Mouse (Mus musculus) hindbrain, embryonic 13.5 days (tissue): ENCODE results near the gene Sdc4. TPM values are rescaled to one million over a fixed set of nuclear protein-coding genes. Genes with fewer than 3 reads are reported as not detected.
A peak's percentile ranks its signal among the peaks of the same experiment; 100 is the strongest.

Experiments
- ATAC-seq: fragments of 200-750 bp; cut with Nextera tagmentation; 2 replicates; pipeline ENCODE4 v1.8.0; 2017; ENCODE audit warnings: moderate TSS enrichment; ENCODE audit not compliant: low FRiP score
- H3K27ac ChIP-seq: fragments of 300-500 bp; sonication (generic); 2 replicates; pipeline ENCODE4 v1.5.1; 2015; ENCODE audit warnings: inconsistent platforms, mild to moderate bottlenecking, moderate library complexity
- H3K27me3 ChIP-seq: fragments of 300-500 bp; sonication (generic); 2 replicates; pipeline ENCODE4 v1.6.1; 2015; ENCODE audit warnings: mild to moderate bottlenecking, inconsistent platforms
- H3K36me3 ChIP-seq: fragments of 300-500 bp; sonication (generic); 2 replicates; pipeline ENCODE4 v1.6.1; 2015; ENCODE audit warnings: mild to moderate bottlenecking, inconsistent platforms
- H3K4me1 ChIP-seq: fragments of 300-500 bp; sonication (generic); replicated peaks from 2 replicates; pipeline ENCODE4 v1.6.1; 2015; ENCODE audit warnings: inconsistent platforms
- H3K4me2 ChIP-seq: fragments of 300-500 bp; sonication (generic); 2 replicates; pipeline ENCODE4 v1.6.1; 2015; ENCODE audit warnings: inconsistent platforms, mild to moderate bottlenecking, moderate library complexity
- H3K4me3 ChIP-seq: fragments of 300-500 bp; sonication (generic); 2 replicates; pipeline ENCODE4 v1.5.1; 2015; ENCODE audit warnings: mild to moderate bottlenecking, inconsistent platforms
- H3K9ac ChIP-seq: fragments of 300-500 bp; sonication (generic); 2 replicates; pipeline ENCODE4 v1.6.1; 2015; ENCODE audit warnings: mild to moderate bottlenecking, inconsistent platforms
- H3K9me3 ChIP-seq: fragments of 300-500 bp; sonication (generic); 2 replicates; pipeline ENCODE4 v1.6.1; 2016; ENCODE audit warnings: inconsistent platforms
- WGBS: fragments of 180-500 bp; shearing (Covaris S2); methylation state at CpG from one replicate; pipeline ENCODE4 v1.1.7; 2015; 5-methylcytosine and 5-hydroxymethylcytosine counted together
- polyA plus RNA-seq: library from polyadenylated mRNA; unstranded; fragments of >200 nt; fragmentation: Nextera tagmentation; extraction: Ambion mirVana; gene quantifications from 2 replicates; pipeline ENCODE4 v1.2.1, GENCODE M21; 2015

Gene Sdc4
- 9.0 and 9.7 TPM in 2 replicates for polyA plus RNA-seq

DNA sequence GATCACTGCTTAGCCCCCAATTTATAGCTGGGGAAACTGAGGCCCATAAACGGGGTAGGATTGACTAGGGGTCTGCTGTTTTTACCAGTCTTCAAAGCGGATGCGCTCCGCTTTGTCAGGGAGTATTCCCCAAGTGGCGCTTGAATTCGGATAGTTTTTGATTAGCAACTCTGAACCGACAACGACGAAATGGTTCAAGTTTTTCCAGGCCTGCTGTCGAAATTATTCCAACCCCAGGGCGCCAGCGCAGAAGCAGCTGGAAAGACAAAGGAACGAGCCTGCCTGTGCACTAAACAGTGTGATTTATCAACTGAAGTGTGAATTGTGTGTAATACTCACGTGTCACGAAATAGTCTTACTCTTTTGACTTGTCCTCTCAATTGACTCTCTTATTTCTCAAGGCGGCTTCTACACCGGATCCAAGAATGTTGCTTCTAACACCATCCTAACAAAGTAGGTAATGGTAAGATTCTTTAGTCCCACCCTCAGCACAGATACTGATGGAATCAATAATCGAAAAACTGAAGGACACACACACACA is at the start of gene Sdc4:
TSS of gene Sdc4 (minus strand) at position 428 of the 541 bp plus-strand sequence.
- Histone ChIP-seq H3K4me2 (peak within 1 kb of the TSS; percentile 89), H3K4me3 (peak within 1 kb of the TSS; percentile 48), H3K36me3 (no peaks in the 10 kb centered on the region), H3K4me1 (peaks cover 21% of the 10 kb centered on the region), H3K9ac (peak within 1 kb of the TSS; percentile 67), H3K27me3 (peaks cover 27% of the 10 kb centered on the region), H3K27ac (no peak within 1 kb of the TSS), H3K9me3 (no peaks in the 10 kb centered on the region)
- no peak; the same call in 1 of the 2 replicates for ATAC-seq
- WGBS: 6% methylated on average over 18 of the region's 18 CpGs

- no peak overlapping the region for H3K4me3 ChIP-seq
- no peak overlapping the region for H3K27ac ChIP-seq
- ATAC-seq: no peak
- H3K9ac ChIP-seq: no peak overlapping the region
- WGBS: 61% methylated on average over 9 of the region's 9 CpGs
- peaks cover 15% of the 10 kb centered on the region for H3K36me3 ChIP-seq
- H3K4me1 ChIP-seq: peaks cover 16% of the 10 kb centered on the region
- H3K27me3 ChIP-seq: peaks cover 47% of the 10 kb centered on the region
- no peak overlapping the region for H3K4me2 ChIP-seq
- H3K9me3 ChIP-seq: no peaks in the 10 kb centered on the region
Measured at GRCm38 (mm10) chr2:164487812-164488211, 44.1 kb upstream of the Sdc4 start.

DNA sequence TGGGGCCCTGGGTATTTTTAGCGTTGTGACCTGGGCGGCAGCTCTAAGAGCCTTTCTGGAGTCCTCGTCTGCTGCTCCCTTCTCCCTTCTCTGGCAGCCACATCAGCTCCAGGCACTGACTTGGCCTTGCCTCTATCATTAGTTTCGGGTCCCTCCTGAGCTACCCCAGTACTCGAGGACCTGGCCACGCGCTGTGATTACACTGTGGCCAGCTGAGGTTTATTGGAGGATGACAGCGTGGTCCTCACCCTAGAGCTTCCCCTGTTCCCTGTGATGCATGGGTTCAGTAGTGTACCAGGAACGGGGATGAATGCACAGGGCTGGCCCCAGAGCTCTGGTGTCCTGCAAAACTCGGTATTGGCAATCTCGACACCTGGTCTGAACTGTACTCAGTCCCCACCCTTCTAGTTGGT is 43.4 kb upstream of the Sdc4 start:
- H3K4me2 ChIP-seq: peak overlapping the region; percentile 100
- WGBS: 9% methylated on average over 11 of the region's 11 CpGs
- peaks cover 15% of the 10 kb centered on the region for H3K36me3 ChIP-seq
- peaks cover 47% of the 10 kb centered on the region for H3K27me3 ChIP-seq
- peak; percentile 10; the same call in 1 of the 2 replicates for ATAC-seq
- H3K9me3 ChIP-seq: no peaks in the 10 kb centered on the region
- peak overlapping the region; percentile 77 for H3K4me3 ChIP-seq
- peaks cover 16% of the 10 kb centered on the region for H3K4me1 ChIP-seq
- peak overlapping the region; percentile 79 for H3K9ac ChIP-seq
- no peak overlapping the region for H3K27ac ChIP-seq

- Histone ChIP-seq H3K4me2 (peak overlapping the region; percentile 100), H3K27ac (no peak overlapping the region; the same call in 1 of the 2 replicates), H3K4me3 (peak overlapping the region; percentile 77), H3K4me1 (peaks cover 16% of the 10 kb centered on the region), H3K27me3 (peaks cover 47% of the 10 kb centered on the region), H3K9ac (peak overlapping the region; percentile 79), H3K36me3 (peaks cover 15% of the 10 kb centered on the region), H3K9me3 (no peaks in the 10 kb centered on the region)
- ATAC-seq: peak; percentile 72
- under 1% methylated on average over 48 of the region's 90 CpGs for WGBS
Measured at GRCm38 (mm10) chr2:164486258-164487114, 42.8 kb upstream of the Sdc4 start.

DNA sequence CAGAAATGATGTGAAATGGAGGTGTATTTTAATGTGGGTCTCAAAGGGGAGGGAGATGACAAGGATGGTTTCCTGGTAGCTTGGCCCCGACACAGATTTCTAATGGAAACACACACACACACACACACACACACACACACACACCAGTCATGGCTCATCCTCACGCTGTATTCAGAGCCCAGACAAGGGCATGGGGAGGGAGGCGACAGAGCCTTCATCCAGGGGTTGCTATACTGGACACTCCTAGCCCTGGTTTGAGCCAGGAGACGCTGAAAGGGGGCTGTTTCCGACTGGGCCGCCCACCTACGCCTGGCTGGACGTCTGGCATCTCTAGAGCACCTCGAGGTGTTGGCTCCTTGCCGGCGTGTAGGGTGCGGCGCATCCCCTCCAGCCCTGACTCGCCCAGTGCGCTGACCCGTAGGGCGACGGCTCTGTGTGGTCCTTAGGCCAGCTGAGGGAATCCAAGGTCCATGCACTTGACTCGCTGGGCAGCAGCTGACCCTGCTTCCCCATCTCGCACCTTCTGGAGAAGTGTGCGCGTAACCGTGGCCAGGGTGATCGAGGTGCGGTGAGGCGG is 42.1 kb upstream of the Sdc4 start, which contains the start of gene Dbndd2:
TSS of gene Dbndd2 (plus strand) at position 426 of the 577 bp plus-strand sequence.
- H3K27me3 ChIP-seq: peaks cover 47% of the 10 kb centered on the region
- peak within 1 kb of the TSS; percentile 79 for H3K9ac ChIP-seq
- H3K9me3 ChIP-seq: no peaks in the 10 kb centered on the region
- peak within 1 kb of the TSS; percentile 100 for H3K4me2 ChIP-seq
- peak; percentile 79 for ATAC-seq
- WGBS: under 1% methylated on average over 25 of the region's 26 CpGs
- peaks cover 16% of the 10 kb centered on the region for H3K4me1 ChIP-seq
- H3K27ac ChIP-seq: no peak within 1 kb of the TSS; the same call in 1 of the 2 replicates
- peak within 1 kb of the TSS; percentile 77 for H3K4me3 ChIP-seq
- H3K36me3 ChIP-seq: peaks cover 12% of the 10 kb centered on the region

- H3K36me3 ChIP-seq: peaks cover 69% of the 10 kb centered on the region
- H3K9ac ChIP-seq: no peak within 1 kb of the TSS
- WGBS: 89% methylated on average over 6 of the region's 6 CpGs
- ATAC-seq: no peak
- H3K27me3 ChIP-seq: no peaks in the 10 kb centered on the region
- no peak within 1 kb of the TSS for H3K4me2 ChIP-seq
- H3K4me1 ChIP-seq: no peaks in the 10 kb centered on the region
- H3K27ac ChIP-seq: no peak within 1 kb of the TSS
- H3K9me3 ChIP-seq: no peaks in the 10 kb centered on the region
- H3K4me3 ChIP-seq: no peak within 1 kb of the TSS
Measured at GRCm38 (mm10) chr2:164473624-164474023, 29.9 kb upstream of the Sdc4 start, which contains the start of gene Trp53tg5. Trp53tg5 (minus strand) TSS chr2:164473724.

DNA sequence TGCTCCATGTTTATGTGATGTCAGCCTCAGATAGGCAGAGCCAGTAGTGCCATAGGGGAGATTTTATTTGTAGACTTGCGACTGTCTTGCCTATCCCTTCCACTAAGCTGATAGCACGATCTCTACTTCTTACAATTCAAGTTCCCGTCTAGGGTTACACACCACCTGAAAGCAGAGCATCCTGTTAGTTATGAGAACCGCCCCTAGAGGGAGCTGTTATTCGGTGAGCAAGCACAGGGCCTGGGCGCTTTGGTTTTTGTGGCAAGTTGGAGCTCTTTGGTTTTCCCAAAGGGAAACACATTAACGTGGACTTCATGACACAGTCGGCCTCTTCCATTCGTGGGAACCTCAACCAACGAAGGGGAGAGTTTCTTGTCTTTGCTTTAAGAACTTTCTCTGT is 26.6 kb upstream of the Sdc4 start:
- WGBS: 32% methylated on average over 10 of the region's 10 CpGs
- no peaks in the 10 kb centered on the region for H3K4me1 ChIP-seq
- no peak overlapping the region for H3K27ac ChIP-seq
- no peak for ATAC-seq
- H3K27me3 ChIP-seq: no peaks in the 10 kb centered on the region
- no peak overlapping the region for H3K9ac ChIP-seq
- H3K4me3 ChIP-seq: no peak overlapping the region
- H3K4me2 ChIP-seq: no peak overlapping the region
- no peaks in the 10 kb centered on the region for H3K9me3 ChIP-seq
- H3K36me3 ChIP-seq: peaks cover 79% of the 10 kb centered on the region

DNA sequence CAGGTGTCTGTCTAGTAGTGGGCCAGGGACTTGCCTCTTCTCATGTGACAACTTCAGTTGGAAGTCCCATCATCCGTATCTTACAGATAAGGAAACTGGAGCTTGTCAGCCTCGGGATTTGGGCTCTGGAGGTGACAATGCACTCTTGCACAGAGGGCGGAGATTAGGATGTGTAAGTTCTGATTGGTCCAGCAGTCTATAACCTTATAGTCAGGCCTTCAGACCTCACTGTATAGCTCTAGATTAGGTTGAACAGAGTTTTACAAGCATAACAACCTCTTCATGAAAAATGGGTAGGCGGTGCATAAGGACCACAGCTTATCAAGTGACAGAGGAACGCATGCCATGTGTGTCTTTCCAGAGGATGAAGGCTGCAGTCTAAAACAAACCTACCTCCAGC is 23.1 kb upstream of the Sdc4 start:
- no peaks in the 10 kb centered on the region for H3K27me3 ChIP-seq

DNA sequence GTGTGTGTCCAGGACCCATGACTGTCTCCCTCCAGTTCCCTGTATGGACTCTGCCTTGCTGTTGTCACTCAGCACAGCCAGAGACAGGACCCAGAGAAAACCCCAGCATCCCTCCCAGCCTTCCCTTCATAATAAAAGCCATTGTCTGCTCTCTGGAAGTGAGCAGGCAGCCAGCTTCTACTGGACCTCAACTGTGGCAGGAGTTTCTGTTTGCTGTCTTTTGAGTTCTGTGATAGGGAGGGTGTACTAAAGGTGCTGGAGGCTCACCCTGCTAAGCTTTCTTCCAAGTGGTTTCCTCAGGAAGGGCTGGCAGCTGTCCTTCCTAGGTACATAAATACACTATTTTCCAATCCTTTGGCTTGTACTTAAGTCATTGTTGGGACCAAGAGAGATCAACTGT is 21.5 kb upstream of the Sdc4 start:
- H3K4me1 ChIP-seq: peaks cover 20% of the 10 kb centered on the region
- H3K9me3 ChIP-seq: no peaks in the 10 kb centered on the region
- H3K4me3 ChIP-seq: no peak overlapping the region
- H3K36me3 ChIP-seq: peaks cover 71% of the 10 kb centered on the region
- H3K27ac ChIP-seq: no peak overlapping the region
- no peak overlapping the region for H3K4me2 ChIP-seq
- no peak overlapping the region for H3K9ac ChIP-seq
- H3K27me3 ChIP-seq: no peaks in the 10 kb centered on the region
- ATAC-seq: no peak

More for the DNA sequence above, 23.1 kb upstream of the Sdc4 start:
- Histone ChIP-seq H3K9me3 (no peaks in the 10 kb centered on the region), H3K9ac (no peak overlapping the region), H3K4me2 (no peak overlapping the region), H3K36me3 (peaks cover 81% of the 10 kb centered on the region), H3K27ac (no peak overlapping the region), H3K4me3 (no peak overlapping the region), H3K4me1 (peaks cover 15% of the 10 kb centered on the region)
- WGBS: 92% methylated on average over 5 of the region's 5 CpGs
- ATAC-seq: no peak

- H3K4me2 ChIP-seq: peak within 1 kb of the TSS; percentile 82
- peak within 1 kb of the TSS; percentile 89 for H3K9ac ChIP-seq
- no peaks in the 10 kb centered on the region for H3K9me3 ChIP-seq
- peak; percentile 98 for ATAC-seq
- WGBS: under 1% methylated on average over 76 of the region's 79 CpGs
- H3K4me1 ChIP-seq: peaks cover 28% of the 10 kb centered on the region
- no peaks in the 10 kb centered on the region for H3K27me3 ChIP-seq
- H3K4me3 ChIP-seq: peak within 1 kb of the TSS; percentile 93
- peak within 1 kb of the TSS; percentile 94 for H3K27ac ChIP-seq
- H3K36me3 ChIP-seq: peaks cover 32% of the 10 kb centered on the region
Measured at GRCm38 (mm10) chr2:164460745-164461551, 17.3 kb upstream of the Sdc4 start, which contains the start of gene Gm20458. Gm20458 (plus strand) TSS chr2:164460967.

GRCm38 (mm10) chr2:164458535-164458934 is 14.8 kb upstream of the Sdc4 start:
- H3K27me3 ChIP-seq: no peaks in the 10 kb centered on the region
- H3K4me1 ChIP-seq: peaks cover 28% of the 10 kb centered on the region
- no peak overlapping the region for H3K27ac ChIP-seq
- H3K36me3 ChIP-seq: peaks cover 8% of the 10 kb centered on the region
- no peak overlapping the region for H3K9ac ChIP-seq
- H3K4me3 ChIP-seq: no peak overlapping the region
- 93% methylated on average over 8 of the region's 8 CpGs for WGBS
- ATAC-seq: no peak
- H3K9me3 ChIP-seq: no peaks in the 10 kb centered on the region
- H3K4me2 ChIP-seq: no peak overlapping the region
